Mouse (Mus musculus) liver, embryonic 14.5 days (tissue): Measurements from ENCODE around the gene Cabp2. TPM values are rescaled to one million over a fixed set of nuclear protein-coding genes. Genes with fewer than 3 reads are reported as not detected.

Experiments used
- ATAC-seq: fragments of 200-750 bp; cut with Nextera tagmentation; 2 replicates; pipeline ENCODE4 v1.8.0; 2017; ENCODE audit warnings: moderate number of reproducible peaks, mild to moderate bottlenecking, moderate library complexity; ENCODE audit not compliant: insufficient read depth
- DNase-seq, 3 experiments: peaks; one replicate each; pipeline ENCODE4 v3.0.0-alpha.2; 2012 to 2013; ENCODE audit warnings: low read depth in 3 of 3, low spot score in 3 of 3
- H3K27ac ChIP-seq: fragments of 300-500 bp; sonication (generic); 2 replicates; pipeline ENCODE4 v1.5.1; 2014; ENCODE audit warnings: moderate library complexity, mild to moderate bottlenecking, control low read depth, inconsistent platforms
- H3K27me3 ChIP-seq: fragments of 300-500 bp; sonication (generic); 2 replicates; pipeline ENCODE4 v1.6.1; 2014; ENCODE audit warnings: mild to moderate bottlenecking, low read length, moderate library complexity; ENCODE audit not compliant: control insufficient read depth, insufficient read depth
- H3K36me3 ChIP-seq: fragments of 300-500 bp; sonication (generic); replicated peaks from 2 replicates; pipeline ENCODE4 v1.6.1; 2014; ENCODE audit warnings: low read depth; ENCODE audit not compliant: control insufficient read depth, insufficient read depth
- H3K4me1 ChIP-seq, 2 experiments: fragments of 200-500 bp in 1 of 2; fragments of 300-500 bp in 1 of 2; sonication (generic) in 1 of 2; replicated peaks; 2 replicates each; pipeline ENCODE4 v1.6.1; 2012 to 2014; ENCODE audit warnings: antibody characterized with exemption in 1 of 2, inconsistent platforms in 1 of 2, low read length in 1 of 2; ENCODE audit not compliant: control insufficient read depth in 2 of 2, insufficient read depth in 2 of 2
- H3K4me2 ChIP-seq: fragments of 300-500 bp; sonication (generic); 2 replicates; pipeline ENCODE4 v1.6.1; 2014; ENCODE audit warnings: low read depth, mild to moderate bottlenecking, control low read depth, moderate library complexity
- H3K4me3 ChIP-seq, 2 experiments: fragments of 200-500 bp in 1 of 2; fragments of 300-500 bp in 1 of 2; sonication (generic) in 1 of 2; 2 replicates each; pipeline ENCODE4 v1.5.1; 2012 to 2014; ENCODE audit warnings: low read depth in 2 of 2, low read length in 2 of 2, mild to moderate bottlenecking in 2 of 2, control low read depth in 1 of 2, inconsistent platforms in 1 of 2, moderate library complexity in 1 of 2; ENCODE audit not compliant: insufficient read depth in 1 of 2
- H3K9ac ChIP-seq: fragments of 300-500 bp; sonication (generic); replicated peaks from 2 replicates; pipeline ENCODE4 v1.6.1; 2014; ENCODE audit warnings: mild to moderate bottlenecking, control low read depth, moderate library complexity
- H3K9me3 ChIP-seq: fragments of 300-500 bp; sonication (generic); 2 replicates; pipeline ENCODE4 v1.6.1; 2016; ENCODE audit warnings: low read length, mixed read lengths; ENCODE audit not compliant: control insufficient read depth
- CTCF ChIP-seq: IDR thresholded peaks from 2 replicates; pipeline ENCODE4 v1.5.1; 2016; ENCODE audit warnings: antibody characterized with exemption, low read depth, control low read depth
- EP300 ChIP-seq: IDR thresholded peaks from 2 replicates; pipeline ENCODE4 v1.6.1; 2016; ENCODE audit warnings: antibody characterized with exemption, low read depth
- WGBS: fragments of 180-500 bp; shearing (Covaris S2); extraction: QIAGEN DNeasy Blood & Tissue Kit; methylation state at CpG from one replicate; pipeline ENCODE4 v1.1.7; 2014; ENCODE audit not compliant: insufficient replicate concordance; 5-methylcytosine and 5-hydroxymethylcytosine counted together
- polyA plus RNA-seq, 2 experiments: library from polyadenylated mRNA; depleted of rRNA in 1 of 2; stranded (reverse) in 1 of 2; unstranded in 1 of 2; fragments of >200 nt; fragmentation: Nextera tagmentation in 1 of 2; extraction: Ambion mirVana in 1 of 2; gene quantifications; 2 replicates each; pipeline versions ENCODE4 v1.2.1 to v1.2.3; 2012 to 2014

Cabp2 gene
- polyA plus RNA-seq, 2 experiments: 0.16 to 0.44 TPM

GRCm38 (mm10) chr19:4071406-4071805 is 10.0 kb upstream of the Cabp2 start:
- Histone ChIP-seq H3K4me1 (peaks cover 2 to 9% of the 10 kb centered on the region in 2 experiments; a peak in 1 of 4 replicates), H3K4me3 (no peak overlapping the region), H3K4me2 (no peak overlapping the region), H3K9ac (no peak overlapping the region), H3K9me3 (no peaks in the 10 kb centered on the region), H3K27ac (no peak overlapping the region), H3K27me3 (no peaks in the 10 kb centered on the region), H3K36me3 (no peaks in the 10 kb centered on the region)
- ATAC-seq (no peak), DNase-seq (no peak)
- TF ChIP-seq EP300 (no peak), CTCF (no peak)
- 79% methylated on average over 6 of the region's 6 CpGs for WGBS

- Histone ChIP-seq H3K9me3 (no peaks in the 10 kb centered on the region), H3K36me3 (no peaks in the 10 kb centered on the region), H3K27me3 (no peaks in the 10 kb centered on the region), H3K4me2 (no peak overlapping the region), H3K4me1 (peaks cover 0 to 6% of the 10 kb centered on the region in 2 experiments; a peak in 1 of 4 replicates), H3K9ac (no peak overlapping the region), H3K27ac (no peak overlapping the region), H3K4me3 (no peak overlapping the region)
- WGBS: 62% methylated on average over 6 of the region's 6 CpGs
- ATAC-seq: no peak
- no peak for DNase-seq
- TF ChIP-seq CTCF (no peak), EP300 (no peak)
Measured at GRCm38 (mm10) chr19:4072706-4073424, 8.5 kb upstream of the Cabp2 start.

- WGBS: 54% methylated on average over 1 of the region's 1 CpGs
- Histone ChIP-seq H3K27ac (no peak overlapping the region), H3K9me3 (no peaks in the 10 kb centered on the region), H3K36me3 (no peaks in the 10 kb centered on the region), H3K4me2 (no peak overlapping the region), H3K9ac (no peak overlapping the region), H3K4me1 (peaks cover 12 to 19% of the 10 kb centered on the region in 2 experiments), H3K4me3 (no peak overlapping the region), H3K27me3 (no peaks in the 10 kb centered on the region)
- DNase-seq (no peak), ATAC-seq (no peak)
- no peak for TF ChIP-seq CTCF
- no peak for TF ChIP-seq EP300
Measured at GRCm38 (mm10) chr19:4075531-4075930, 5.8 kb upstream of the Cabp2 start.

GRCm38 (mm10) chr19:4079594-4079993 is 1.8 kb upstream of the Cabp2 start:
- no peak for ATAC-seq
- TF ChIP-seq EP300 (no peak), CTCF (no peak)

GRCm38 (mm10) chr19:4080511-4081009 is 818 bp upstream of the Cabp2 start:
- Histone ChIP-seq H3K36me3 (no peaks in the 10 kb centered on the region), H3K4me1 (peaks cover 18 to 23% of the 10 kb centered on the region in 2 experiments), H3K27me3 (no peaks in the 10 kb centered on the region), H3K9me3 (no peaks in the 10 kb centered on the region), H3K9ac (peak overlapping the region; percentile 50), H3K4me3 (no peak overlapping the region; a peak in 1 of 4 replicates), H3K27ac (peak overlapping the region; percentile 49), H3K4me2 (peak overlapping the region; percentile 56)
- 38% methylated on average over 8 of the region's 8 CpGs for WGBS
- ATAC-seq (peak; percentile 90), DNase-seq (peak in 1 of 3 experiments; percentile 57)
- 0 out of 2 replicates have a peak, but pooled peaks have one; percentile 32 for TF ChIP-seq EP300
- TF ChIP-seq CTCF: peak; percentile 69

More at GRCm38 (mm10) chr19:4079594-4079993, 1.8 kb upstream of the Cabp2 start:
- H3K4me3 ChIP-seq: no peak overlapping the region
- H3K36me3 ChIP-seq: no peaks in the 10 kb centered on the region
- 52% methylated on average over 1 of the region's 1 CpGs for WGBS
- H3K9ac ChIP-seq: no peak overlapping the region; the same call in 1 of the 2 replicates
- no peaks in the 10 kb centered on the region for H3K9me3 ChIP-seq
- no peak overlapping the region; the same call in 1 of the 2 replicates for H3K27ac ChIP-seq
- no peak for DNase-seq
- H3K4me2 ChIP-seq: no peak overlapping the region; the same call in 1 of the 2 replicates
- no peaks in the 10 kb centered on the region for H3K27me3 ChIP-seq
- H3K4me1 ChIP-seq: peaks cover 18 to 23% of the 10 kb centered on the region in 2 experiments
